ENCODE assay signal across 23 mouse cellular contexts in genomic region chr19:32231292-32231691, GRCm38 (mm10).
A peak's percentile ranks its signal among the peaks of the same experiment; 100 is the strongest.
DNase-seq lines count a peak whose midpoint lies in the region; ATAC-seq and TF ChIP-seq lines count a peak whose summit lies in the region.
"Had no signal": no experiment of that assay in that cellular context is flagged by ENCODE, and none has a peak within 500 bp of the region (broad histone marks: within the 10 kb centered on the region; RNA-seq: fewer than 3 reads in every experiment).

No protein-coding gene starts in this region.

- no peak overlapping the region for H3K27ac ChIP-seq in forebrain, postnatal 0 days (ENCODE audit: low read depth, low read length)
- no peak overlapping the region for H3K27ac ChIP-seq in forebrain, embryonic 11.5 days (ENCODE audit: low read depth, low read length)
- H3K27ac ChIP-seq in midbrain, embryonic 13.5 days: no peak overlapping the region
- H3K27ac ChIP-seq in hindbrain, embryonic 13.5 days: no peak overlapping the region
- H3K27ac ChIP-seq: embryonic facial prominence, embryonic 13.5 days; forebrain, embryonic 12.5 days; hindbrain, embryonic 15.5 days; limb, embryonic 13.5 days; macrophage; neural tube, embryonic 13.5 days had no signal

- H3K4me1 ChIP-seq in forebrain, postnatal 0 days (ENCODE audit: insufficient read depth): no peaks in the 10 kb centered on the region
- no peaks in the 10 kb centered on the region for H3K4me1 ChIP-seq in forebrain, embryonic 11.5 days (replicated peaks; ENCODE audit: control insufficient read depth, insufficient read depth, low read length)
- H3K4me1 ChIP-seq in E14TG2a.4 (replicated peaks; ENCODE audit: low read depth, low read length): peaks cover 57% of the 10 kb centered on the region
- no peaks in the 10 kb centered on the region for H3K4me1 ChIP-seq in midbrain, embryonic 13.5 days (replicated peaks)
- H3K4me1 ChIP-seq in hindbrain, embryonic 13.5 days (replicated peaks): no peaks in the 10 kb centered on the region
- H3K4me1 ChIP-seq: forebrain, embryonic 12.5 days; hindbrain, embryonic 15.5 days; neural tube, embryonic 13.5 days had no signal

- H3K4me3 ChIP-seq in forebrain, postnatal 0 days (ENCODE audit: low read depth, low read length): no peak overlapping the region
- no peak overlapping the region for H3K4me3 ChIP-seq in forebrain, embryonic 11.5 days (ENCODE audit: low read depth, low read length)
- H3K4me3 ChIP-seq in E14TG2a.4 (replicated peaks; ENCODE audit: low read length): peak overlapping the region; percentile 14; the same call in 1 of the 2 replicates
- no peak overlapping the region for H3K4me3 ChIP-seq in midbrain, embryonic 13.5 days (replicated peaks)
- no peak overlapping the region for H3K4me3 ChIP-seq in hindbrain, embryonic 13.5 days
- H3K4me3 ChIP-seq: embryonic facial prominence, embryonic 13.5 days; forebrain, embryonic 12.5 days; hindbrain, embryonic 15.5 days; limb, embryonic 13.5 days; neural tube, embryonic 13.5 days had no signal

- H3K27me3 ChIP-seq in forebrain, postnatal 0 days (ENCODE audit: insufficient read depth, low read length): no peaks in the 10 kb centered on the region
- no peaks in the 10 kb centered on the region for H3K27me3 ChIP-seq in forebrain, embryonic 11.5 days (ENCODE audit: control insufficient read depth, insufficient read depth, low read length)
- no peaks in the 10 kb centered on the region for H3K27me3 ChIP-seq in E14TG2a.4 (ENCODE audit: insufficient read depth, low read length)
- no peaks in the 10 kb centered on the region for H3K27me3 ChIP-seq in midbrain, embryonic 13.5 days
- H3K27me3 ChIP-seq in hindbrain, embryonic 13.5 days: no peaks in the 10 kb centered on the region
- H3K27me3 ChIP-seq: embryonic facial prominence, embryonic 13.5 days; forebrain, embryonic 12.5 days; hindbrain, embryonic 15.5 days; limb, embryonic 13.5 days; neural tube, embryonic 13.5 days had no signal

- DNase-seq in forebrain, postnatal 0 days: no peak
- no peak for DNase-seq in forebrain, embryonic 11.5 days (ENCODE audit: low spot score)
- DNase-seq in layer of hippocampus, adult 11-12 months (ENCODE audit: low spot score): peak; percentile 31
- DNase-seq in layer of hippocampus, adult 9-11 months: no peak
- DNase-seq: adrenal gland, postnatal 14 days; cerebellum, adult 2 months; heart, adult 18-20 months; heart, postnatal 14 days; kidney, postnatal 14 days; liver, postnatal 0 days; thymus, postnatal 14 days had no signal

- TF ChIP-seq CTCF in forebrain, postnatal 0 days (IDR thresholded peaks at IDR 0.05; ENCODE audit: low read depth): no peak
- TF ChIP-seq CTCF in E14TG2a.4 (conservative IDR thresholded peaks at IDR 0.05; ENCODE audit: low read length): no peak

- H3K9me3 ChIP-seq in forebrain, postnatal 0 days (ENCODE audit: low read length): no peaks in the 10 kb centered on the region
- no peaks in the 10 kb centered on the region for H3K9me3 ChIP-seq in forebrain, embryonic 11.5 days (ENCODE audit: control insufficient read depth, low read length)
- H3K9me3 ChIP-seq in E14TG2a.4 (ENCODE audit: low read length): no peaks in the 10 kb centered on the region
- no peaks in the 10 kb centered on the region for H3K9me3 ChIP-seq in midbrain, embryonic 13.5 days
- H3K9me3 ChIP-seq in hindbrain, embryonic 13.5 days: no peaks in the 10 kb centered on the region
- H3K9me3 ChIP-seq: embryonic facial prominence, embryonic 13.5 days; forebrain, embryonic 12.5 days; hindbrain, embryonic 15.5 days; limb, embryonic 13.5 days; neural tube, embryonic 13.5 days had no signal

- H3K36me3 ChIP-seq in forebrain, postnatal 0 days (ENCODE audit: insufficient read depth): no peaks in the 10 kb centered on the region
- H3K36me3 ChIP-seq in forebrain, embryonic 11.5 days (ENCODE audit: control insufficient read depth, insufficient read depth, low read length): no peaks in the 10 kb centered on the region
- peaks cover 22% of the 10 kb centered on the region for H3K36me3 ChIP-seq in E14TG2a.4 (ENCODE audit: insufficient read depth, low read length)
- H3K36me3 ChIP-seq in midbrain, embryonic 13.5 days: no peaks in the 10 kb centered on the region
- H3K36me3 ChIP-seq in hindbrain, embryonic 13.5 days: no peaks in the 10 kb centered on the region
- H3K36me3 ChIP-seq: embryonic facial prominence, embryonic 13.5 days; forebrain, embryonic 12.5 days; hindbrain, embryonic 15.5 days; limb, embryonic 13.5 days; neural tube, embryonic 13.5 days had no signal

- 0 out of 2 replicates have a peak, but pooled peaks have one; percentile 32 for ATAC-seq in forebrain, postnatal 0 days
- no peak for ATAC-seq in forebrain, embryonic 11.5 days (replicated peaks; ENCODE audit: low FRiP score)
- peak; percentile 37; the same call in 1 of the 2 replicates for ATAC-seq in granulocyte monocyte progenitor cell, adult 5-6 weeks (replicated peaks; ENCODE audit: poor library complexity, severe bottlenecking)
- ATAC-seq in midbrain, embryonic 13.5 days: no peak
- no peak for ATAC-seq in hindbrain, embryonic 13.5 days (ENCODE audit: low FRiP score)
- ATAC-seq: intestine, postnatal 0 days; liver, postnatal 0 days had no signal

- 71% methylated on average over 10 of the region's 10 CpGs for WGBS in forebrain, postnatal 0 days
- 82% methylated on average over 10 of the region's 10 CpGs for WGBS in forebrain, embryonic 11.5 days
- WGBS in midbrain, embryonic 13.5 days: 80% methylated on average over 10 of the region's 10 CpGs
- WGBS in hindbrain, embryonic 13.5 days: 84% methylated on average over 10 of the region's 10 CpGs

- H3K9ac ChIP-seq in forebrain, postnatal 0 days: no peak overlapping the region
- no peak overlapping the region for H3K9ac ChIP-seq in forebrain, embryonic 11.5 days (ENCODE audit: low read length)
- no peak overlapping the region for H3K9ac ChIP-seq in midbrain, embryonic 13.5 days (replicated peaks)
- no peak overlapping the region for H3K9ac ChIP-seq in hindbrain, embryonic 13.5 days
- H3K9ac ChIP-seq: embryonic facial prominence, embryonic 13.5 days; forebrain, embryonic 12.5 days; hindbrain, embryonic 15.5 days; limb, embryonic 13.5 days; liver, postnatal 0 days; neural tube, embryonic 13.5 days had no signal

- no peak overlapping the region for H3K4me2 ChIP-seq in forebrain, postnatal 0 days (ENCODE audit: low read depth)
- H3K4me2 ChIP-seq in forebrain, embryonic 11.5 days (ENCODE audit: low read depth, low read length, severe bottlenecking): no peak overlapping the region
- no peak overlapping the region for H3K4me2 ChIP-seq in midbrain, embryonic 13.5 days (replicated peaks)
- H3K4me2 ChIP-seq in hindbrain, embryonic 13.5 days: no peak overlapping the region
- H3K4me2 ChIP-seq: embryonic facial prominence, embryonic 13.5 days; forebrain, embryonic 12.5 days; hindbrain, embryonic 15.5 days; limb, embryonic 13.5 days; midbrain, embryonic 11.5 days; neural tube, embryonic 13.5 days had no signal

Comparison
In these comparisons a context has a peak if more than half of its experiments do, and no peak if none do; other contexts are left out.
1. ATAC-seq: peak in forebrain, postnatal 0 days (single experiment) and granulocyte monocyte progenitor cell, adult 5-6 weeks (single experiment); none in forebrain, embryonic 11.5 days (single experiment), midbrain, embryonic 13.5 days (single experiment) and hindbrain, embryonic 13.5 days (single experiment).